Mouse (Mus musculus): ENCODE data around the gene Mms22l. TPM values are rescaled to one million over a fixed set of nuclear protein-coding genes. Genes with fewer than 3 reads are reported as not detected.

Mms22l gene
- polyA plus RNA-seq, 1 experiment from 2014 or later, result 3.0 TPM

DNA sequence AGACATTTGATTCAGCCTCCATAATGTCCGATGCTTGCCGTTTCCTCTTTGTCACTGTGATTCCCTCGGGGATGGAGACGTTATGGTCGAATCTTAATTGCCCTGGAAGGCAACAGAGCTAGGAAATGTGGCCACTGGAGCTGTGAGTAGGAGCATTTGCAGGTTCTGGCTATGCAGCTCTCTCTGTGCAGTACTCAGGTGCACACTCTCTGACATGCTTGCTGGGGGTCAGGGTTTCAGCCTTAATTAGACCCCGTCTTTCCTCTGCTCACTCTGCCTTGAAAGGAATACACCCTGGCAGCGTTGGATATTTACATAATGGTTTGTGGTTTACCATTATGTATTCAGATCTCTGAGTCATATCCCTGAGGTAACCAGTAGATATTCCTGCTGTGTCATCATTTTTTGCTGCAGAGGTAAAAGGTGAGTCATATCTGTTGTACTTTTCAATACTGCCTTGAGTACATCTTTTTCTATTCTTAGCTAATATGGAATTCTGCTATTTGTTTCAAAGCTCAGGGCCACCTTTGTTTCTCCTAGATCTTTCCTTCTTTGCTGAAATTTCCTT, 72.8 kb downstream of the Mms22l start:
- ChIA-PET CTCF (interaction anchor here (2.1 kb wide), 1 partner anchor 20 kb away, joined by 6 read pairs; no protein-coding TSS in a partner anchor), POLR2A (no interaction called here)
- no peak for TF ChIP-seq CTCF (IDR thresholded peaks at IDR 0.05)
- ATAC-seq, result peak; percentile 74
- H3K27me3 ChIP-seq, result no peaks in the 10 kb centered on the region
- no peak for DNase-seq (ENCODE audit: low read depth, low spot score)
- in situ Hi-C loops (cut with MboI; ENCODE audit: low pct_unique_long_range_greater_than_20kb), result no loop called here

DNA sequence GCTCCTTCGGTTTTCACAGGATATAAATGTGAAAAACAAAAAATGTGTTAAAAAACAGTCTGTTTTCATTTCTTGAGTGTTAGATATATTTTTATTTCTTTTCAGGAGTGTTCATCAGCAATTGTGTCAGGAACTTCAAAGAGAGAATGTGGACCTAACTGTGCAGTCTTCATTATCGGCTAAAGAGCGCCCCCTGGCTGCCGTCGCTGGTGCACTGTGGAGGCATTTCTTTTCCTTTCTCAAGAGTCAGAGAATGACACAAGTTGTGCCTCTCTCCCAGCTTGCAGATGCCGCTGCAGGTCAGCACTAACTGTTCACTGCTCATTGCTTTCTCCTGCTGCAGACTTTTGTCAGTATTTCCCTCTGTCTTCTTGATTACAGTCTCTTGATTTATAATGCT, 78.0 kb downstream of the Mms22l start:
- peak; percentile 95 for TF ChIP-seq CTCF (IDR thresholded peaks at IDR 0.05)
- DNase-seq (ENCODE audit: low read depth, low spot score) (no peak), ATAC-seq (peak; percentile 76)
- POLR2A ChIA-PET, result no interaction called here
- CTCF ChIA-PET, result interaction anchor here (1.2 kb wide), 1 partner anchor 29 kb away, joined by 3 read pairs; no protein-coding TSS in a partner anchor
- in situ Hi-C loops (cut with MboI; ENCODE audit: low pct_unique_long_range_greater_than_20kb), result loop anchor here (10.0 kb wide), 1 partner anchor 319 kb away; no protein-coding TSS in a partner anchor
- H3K27me3 ChIP-seq, result no peaks in the 10 kb centered on the region

DNA sequence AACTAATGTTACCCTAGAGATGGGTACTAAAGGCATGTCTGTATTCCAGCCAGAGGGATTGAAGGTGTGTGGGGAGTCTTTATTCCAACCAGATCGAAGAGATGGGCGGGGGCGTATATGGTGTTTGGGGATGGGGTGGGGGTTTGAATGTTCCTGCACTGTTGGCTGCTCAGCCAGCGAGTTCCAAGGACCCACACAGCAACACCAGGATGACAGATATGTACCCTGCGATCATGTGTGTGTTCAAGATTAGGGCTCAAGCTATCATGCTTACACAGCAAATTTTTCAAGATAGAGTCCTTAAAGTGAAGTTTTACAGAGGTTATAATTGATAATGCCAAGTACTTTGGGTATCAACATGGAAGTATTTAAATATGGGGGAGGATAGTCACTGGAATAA, 81.3 kb downstream of the Mms22l start:
- DNase-seq (ENCODE audit: low read depth, low spot score) (no peak), ATAC-seq (no peak)
- no peaks in the 10 kb centered on the region for H3K27me3 ChIP-seq
- POLR2A ChIA-PET, result no interaction called here
- CTCF ChIA-PET, result interaction anchor here (1.4 kb wide), 1 partner anchor 328 kb away, joined by 3 read pairs; no protein-coding TSS in a partner anchor
- in situ Hi-C loops (cut with MboI; ENCODE audit: low pct_unique_long_range_greater_than_20kb), result loop anchor here (10.0 kb wide), 1 partner anchor 323 kb away; no protein-coding TSS in a partner anchor
- no peak for TF ChIP-seq CTCF (IDR thresholded peaks at IDR 0.05)

DNA sequence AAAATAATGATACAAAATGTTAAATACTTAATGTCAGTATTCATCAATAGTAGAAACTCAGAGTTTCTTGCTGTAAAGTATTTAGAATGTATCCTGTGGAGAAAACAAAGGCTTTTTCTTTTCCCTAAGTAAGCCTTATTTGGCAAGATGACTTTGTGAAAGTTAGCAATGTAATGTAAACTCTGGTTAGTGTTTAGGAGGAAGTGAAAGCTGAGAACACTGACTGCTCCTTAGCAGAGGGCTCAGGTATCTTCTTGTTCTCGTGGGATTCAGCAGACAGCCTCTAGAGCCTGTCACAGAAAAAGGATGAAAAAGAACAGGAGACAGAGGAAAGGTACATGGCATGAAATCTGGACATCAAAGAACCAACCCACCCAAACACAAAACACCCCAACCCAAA, 86.0 kb downstream of the Mms22l start:
- in situ Hi-C loops (cut with MboI; ENCODE audit: low pct_unique_long_range_greater_than_20kb), result no loop called here
- POLR2A ChIA-PET, result no interaction called here
- CTCF ChIA-PET, result interaction anchor here (1.2 kb wide), 1 partner anchor 333 kb away, joined by 4 read pairs; no protein-coding TSS in a partner anchor

DNA sequence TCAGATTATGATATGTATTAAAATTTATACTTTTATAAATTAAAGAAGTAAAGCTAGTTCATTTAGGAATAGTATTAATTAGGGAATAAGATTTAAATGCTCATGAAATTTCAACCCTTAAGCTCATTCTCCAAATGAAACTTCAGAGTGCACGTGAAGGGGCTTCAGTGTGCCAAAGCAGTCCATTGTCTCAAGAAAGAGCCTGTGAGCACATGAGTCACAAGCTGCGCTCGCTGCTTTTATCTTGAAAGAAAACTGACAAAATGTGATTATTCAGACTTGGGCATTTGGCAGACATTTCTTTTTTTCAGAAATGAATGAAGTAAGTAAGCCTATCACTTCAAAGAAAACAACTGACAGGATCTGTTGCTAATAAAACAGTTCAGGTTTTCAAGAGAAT, 87.7 kb downstream of the Mms22l start:
- no peak for TF ChIP-seq CTCF (IDR thresholded peaks at IDR 0.05)
- in situ Hi-C loops (cut with MboI; ENCODE audit: low pct_unique_long_range_greater_than_20kb), result no loop called here
- ATAC-seq, result no peak
- DNase-seq (ENCODE audit: low read depth, low spot score), result no peak
- ChIA-PET CTCF (interaction anchor here (1.1 to 1.3 kb wide), 2 partner anchors 12 to 13 kb away, joined by 3 to 5 read pairs; no protein-coding TSS in a partner anchor), POLR2A (no interaction called here)
- no peaks in the 10 kb centered on the region for H3K27me3 ChIP-seq

More for the DNA sequence above, 86.0 kb downstream of the Mms22l start:
- DNase-seq (ENCODE audit: low read depth, low spot score), result no peak
- no peaks in the 10 kb centered on the region for H3K27me3 ChIP-seq
- ATAC-seq, result no peak
- TF ChIP-seq CTCF (IDR thresholded peaks at IDR 0.05), result no peak

DNA sequence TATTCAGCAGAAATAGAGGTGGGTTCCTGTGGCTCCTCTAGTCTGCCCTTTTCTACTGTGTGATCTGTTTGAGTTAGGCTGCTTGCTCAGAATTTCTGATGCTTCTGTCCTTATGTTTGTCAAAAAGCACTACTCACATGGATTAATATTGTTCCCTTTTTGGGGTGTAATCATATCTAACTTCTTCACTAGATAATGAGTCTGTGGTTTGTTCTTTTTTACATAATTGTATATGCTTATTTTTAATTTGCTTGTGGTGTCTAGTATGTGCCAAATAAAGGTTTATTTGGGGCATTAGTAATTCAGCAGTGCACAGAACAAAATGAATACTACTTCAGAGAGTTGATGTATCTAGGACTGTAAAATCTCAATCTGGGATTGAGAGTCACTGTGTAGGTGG, 98.6 kb downstream of the Mms22l start:
- POLR2A ChIA-PET, result no interaction called here

DNA sequence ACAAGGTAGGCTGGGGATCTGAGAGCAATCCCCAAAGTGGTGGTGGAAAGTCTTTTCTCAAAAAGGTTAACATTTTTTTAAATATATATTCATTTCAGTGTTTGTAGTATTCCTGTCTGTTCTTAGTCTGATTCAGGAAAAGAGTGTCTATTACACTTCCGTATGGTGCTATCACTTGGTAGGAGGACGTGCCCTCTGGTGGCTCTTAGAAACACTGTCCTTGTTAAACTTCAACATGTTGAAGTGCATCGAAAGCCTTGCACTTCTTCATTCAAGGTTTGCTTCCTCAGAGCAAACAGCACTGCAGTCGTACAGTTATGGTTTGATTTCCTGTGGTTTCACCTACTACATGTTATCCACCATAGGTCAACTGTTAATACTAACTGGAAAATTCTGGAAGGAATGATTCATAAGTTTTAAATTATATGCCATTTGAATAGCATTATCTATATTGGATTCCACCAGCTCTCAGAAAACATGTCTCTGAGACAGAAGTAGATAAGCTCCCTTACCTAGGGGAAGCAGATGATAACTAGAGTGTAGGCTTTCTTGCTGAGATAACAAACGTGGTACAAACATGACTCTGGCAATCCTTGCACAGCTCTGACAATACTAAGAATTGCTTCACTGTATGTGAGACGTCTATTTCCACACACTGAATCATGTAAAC, 100.8 kb downstream of the Mms22l start:
- no peaks in the 10 kb centered on the region for H3K27me3 ChIP-seq
- ATAC-seq (no peak), DNase-seq (ENCODE audit: low read depth, low spot score) (no peak)
- no peak for TF ChIP-seq CTCF (IDR thresholded peaks at IDR 0.05)
- CTCF ChIA-PET, result interaction anchor here (0.9 kb wide), 1 partner anchor 13 kb away, joined by 3 read pairs; no protein-coding TSS in a partner anchor
- POLR2A ChIA-PET, result no interaction called here
- in situ Hi-C loops (cut with MboI; ENCODE audit: low pct_unique_long_range_greater_than_20kb), result no loop called here

More for the DNA sequence above, 98.6 kb downstream of the Mms22l start:
- DNase-seq (ENCODE audit: low read depth, low spot score) (no peak), ATAC-seq (no peak)
- CTCF ChIA-PET, result interaction anchor here (2.1 kb wide), 1 partner anchor 11 kb away, joined by 5 read pairs; no protein-coding TSS in a partner anchor
- TF ChIP-seq CTCF (IDR thresholded peaks at IDR 0.05), result no peak
- in situ Hi-C loops (cut with MboI; ENCODE audit: low pct_unique_long_range_greater_than_20kb), result no loop called here
- H3K27me3 ChIP-seq, result no peaks in the 10 kb centered on the region

DNA sequence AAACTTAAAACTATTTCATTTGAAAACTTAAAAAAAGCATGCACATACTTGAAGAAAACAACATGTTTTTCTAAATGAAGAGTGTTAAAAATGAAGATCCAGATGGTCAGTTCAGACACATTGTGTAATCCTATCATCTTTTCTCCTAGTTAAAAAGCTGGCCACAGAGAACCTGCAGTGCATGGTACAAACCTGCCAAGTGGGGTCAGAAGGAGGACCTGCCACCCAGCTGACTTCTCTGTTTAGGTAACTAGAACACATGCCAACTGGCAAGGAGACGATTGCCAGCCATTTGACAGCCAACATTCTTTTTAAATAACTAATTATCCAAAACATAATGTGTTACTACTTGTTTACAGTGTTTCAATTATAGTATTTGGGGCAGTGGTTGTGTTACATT, 102.4 kb downstream of the Mms22l start:
- POLR2A ChIA-PET, result no interaction called here

DNA sequence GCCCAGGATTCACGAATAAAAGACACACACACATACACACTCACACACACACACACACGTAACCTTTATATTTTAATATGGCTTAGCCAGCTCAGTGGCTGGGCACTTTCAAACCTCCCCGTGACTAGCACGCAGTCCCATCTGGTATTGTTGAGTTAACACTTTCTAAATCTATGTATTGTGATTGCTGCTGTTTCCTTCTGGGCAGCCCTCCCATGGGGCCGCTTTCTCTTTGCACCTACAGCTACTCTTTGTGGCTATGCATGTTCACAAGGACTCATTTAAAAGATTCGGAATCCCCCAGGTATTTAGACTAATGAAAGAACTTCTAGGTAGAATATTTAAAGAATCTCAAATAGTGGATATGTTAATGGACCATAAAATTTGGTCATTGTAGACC, 105.5 kb downstream of the Mms22l start:
- in situ Hi-C loops (cut with MboI; ENCODE audit: low pct_unique_long_range_greater_than_20kb), result no loop called here
- H3K27me3 ChIP-seq, result no peaks in the 10 kb centered on the region
- ATAC-seq, result no peak
- DNase-seq (ENCODE audit: low read depth, low spot score), result no peak
- ChIA-PET CTCF (interaction anchor here (1.5 kb wide), 1 partner anchor 13 kb away, joined by 4 read pairs; no protein-coding TSS in a partner anchor), POLR2A (interaction anchor here (0.6 kb wide), 1 partner anchor 697 kb away, joined by 5 read pairs; no protein-coding TSS in a partner anchor)
- no peak for TF ChIP-seq CTCF (IDR thresholded peaks at IDR 0.05)

More for the DNA sequence above, 102.4 kb downstream of the Mms22l start:
- CTCF ChIA-PET, result interaction anchor here (1.2 kb wide), 1 partner anchor 11 kb away, joined by 3 read pairs; no protein-coding TSS in a partner anchor
- no peaks in the 10 kb centered on the region for H3K27me3 ChIP-seq
- DNase-seq (ENCODE audit: low read depth, low spot score) (no peak), ATAC-seq (no peak)
- in situ Hi-C loops (cut with MboI; ENCODE audit: low pct_unique_long_range_greater_than_20kb), result no loop called here
- TF ChIP-seq CTCF (IDR thresholded peaks at IDR 0.05), result no peak

DNA sequence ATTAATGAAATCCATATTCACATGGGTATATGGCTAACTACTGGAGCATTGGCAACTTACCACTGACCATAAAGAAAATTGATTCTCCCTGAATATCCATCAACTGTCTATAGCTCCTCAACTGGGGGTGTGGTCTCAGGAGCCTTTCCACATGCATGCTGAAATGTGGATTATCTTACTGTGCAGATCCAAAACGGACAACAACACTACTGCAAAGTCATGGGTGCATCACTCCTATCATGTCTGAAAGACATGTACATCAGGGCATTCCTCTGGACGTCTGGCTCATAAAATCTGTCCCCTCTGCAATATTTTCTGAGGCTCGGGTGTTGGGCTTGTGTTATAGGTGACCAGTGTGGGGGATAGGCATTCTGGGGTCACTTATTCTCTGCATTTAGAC, 112.8 kb downstream of the Mms22l start:
- ATAC-seq (no peak), DNase-seq (ENCODE audit: low read depth, low spot score) (no peak)
- POLR2A ChIA-PET, result no interaction called here
- no peaks in the 10 kb centered on the region for H3K27me3 ChIP-seq
- CTCF ChIA-PET, result interaction anchor here (1.2 to 1.5 kb wide), 2 partner anchors 11 to 20 kb away, joined by 3 to 5 read pairs; no protein-coding TSS in a partner anchor
- in situ Hi-C loops (cut with MboI; ENCODE audit: low pct_unique_long_range_greater_than_20kb), result no loop called here
- no peak for TF ChIP-seq CTCF (IDR thresholded peaks at IDR 0.05)

DNA sequence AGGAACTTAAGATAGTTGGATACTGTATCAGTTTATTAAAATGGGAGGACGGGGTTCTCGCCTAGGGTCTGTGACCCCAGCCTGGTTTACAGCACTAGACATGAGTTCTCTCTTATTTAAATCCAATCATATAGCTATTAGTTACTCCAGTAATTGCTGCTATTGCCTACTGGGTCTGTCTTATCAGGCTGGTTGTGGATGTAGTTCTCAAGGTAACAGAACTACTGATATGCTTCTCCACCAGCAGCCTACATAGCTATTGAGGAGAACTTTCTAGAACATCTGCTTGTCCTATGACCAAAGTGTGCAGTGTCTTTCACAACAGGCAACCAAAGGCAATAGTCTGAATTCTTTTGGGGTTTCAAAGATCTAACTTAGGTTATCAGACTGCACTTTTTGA, 113.3 kb downstream of the Mms22l start:
- H3K27me3 ChIP-seq, result no peaks in the 10 kb centered on the region
- no peak for DNase-seq (ENCODE audit: low read depth, low spot score)
- ChIA-PET CTCF (interaction anchor here (1.2 to 1.5 kb wide), 2 partner anchors 12 to 20 kb away, joined by 3 to 5 read pairs; no protein-coding TSS in a partner anchor), POLR2A (no interaction called here)
- in situ Hi-C loops (cut with MboI; ENCODE audit: low pct_unique_long_range_greater_than_20kb), result no loop called here
- ATAC-seq, result no peak
- no peak for TF ChIP-seq CTCF (IDR thresholded peaks at IDR 0.05)

Data from Patski (cell line).